Mouse (Mus musculus): ENCODE results near the gene Lekr1. TPM values are rescaled to one million over a fixed set of nuclear protein-coding genes. Genes with fewer than 3 reads are reported as not detected.
A peak's percentile ranks its signal among the peaks of the same experiment; 100 is the strongest.

Lekr1 gene
- polyA plus RNA-seq, 1 experiment from 2014 or later = 4.0 TPM

- Histone ChIP-seq H3K36me3 (ENCODE audit: control insufficient read depth, insufficient read depth, low read length) (no peaks in the 10 kb centered on the region), H3K4me1 (replicated peaks; ENCODE audit: control insufficient read depth, insufficient read depth) (no peaks in the 10 kb centered on the region), H3K27ac (replicated peaks) (no peak overlapping the region), H3K9me3 (ENCODE audit: control insufficient read depth, low read length) (no peaks in the 10 kb centered on the region), H3K4me2 (replicated peaks; ENCODE audit: low read depth) (no peak overlapping the region), H3K27me3 (ENCODE audit: control insufficient read depth, insufficient read depth, low read length) (no peaks in the 10 kb centered on the region), H3K4me3 (ENCODE audit: low read depth, low read length) (no peak overlapping the region), H3K9ac (ENCODE audit: low read length) (no peak overlapping the region)
- ATAC-seq (ENCODE audit: low FRiP score, low TSS enrichment) (no peak), DNase-seq (ENCODE audit: low spot score) (no peak)
- WGBS = 53% methylated on average over 4 of the region's 4 CpGs
- TF ChIP-seq CTCF (IDR thresholded peaks at IDR 0.05; ENCODE audit: low read depth) (no peak), EP300 (optimal IDR thresholded peaks at IDR 0.05) (no peak)
These were observed 177.1 kb downstream of the Lekr1 start for GRCm38 (mm10) chr3:65843185-65843552.

GRCm38 (mm10) chr3:65844302-65844701 is 178.3 kb downstream of the Lekr1 start:
- no peaks in the 10 kb centered on the region for H3K27me3 ChIP-seq (ENCODE audit: control insufficient read depth, insufficient read depth, low read length)
- ATAC-seq (ENCODE audit: low FRiP score, low TSS enrichment) (peak; percentile 32; the same call in 1 of the 2 replicates), DNase-seq (ENCODE audit: low spot score) (no peak)
- H3K4me3 ChIP-seq (ENCODE audit: low read depth, low read length) = no peak overlapping the region
- H3K9me3 ChIP-seq (ENCODE audit: control insufficient read depth, low read length) = no peaks in the 10 kb centered on the region
- no peak overlapping the region for H3K9ac ChIP-seq (ENCODE audit: low read length)
- no peaks in the 10 kb centered on the region for H3K4me1 ChIP-seq (replicated peaks; ENCODE audit: control insufficient read depth, insufficient read depth)
- no peak overlapping the region for H3K27ac ChIP-seq (replicated peaks)
- TF ChIP-seq CTCF (IDR thresholded peaks at IDR 0.05; ENCODE audit: low read depth) (no peak), EP300 (optimal IDR thresholded peaks at IDR 0.05) (no peak)
- WGBS = 73% methylated on average over 10 of the region's 10 CpGs
- no peak overlapping the region for H3K4me2 ChIP-seq (replicated peaks; ENCODE audit: low read depth)
- no peaks in the 10 kb centered on the region for H3K36me3 ChIP-seq (ENCODE audit: control insufficient read depth, insufficient read depth, low read length)

- Histone ChIP-seq H3K27me3 (ENCODE audit: control insufficient read depth, insufficient read depth, low read length) (no peaks in the 10 kb centered on the region), H3K27ac (replicated peaks) (no peak overlapping the region), H3K9ac (ENCODE audit: low read length) (no peak overlapping the region), H3K4me1 (replicated peaks; ENCODE audit: control insufficient read depth, insufficient read depth) (no peaks in the 10 kb centered on the region), H3K36me3 (ENCODE audit: control insufficient read depth, insufficient read depth, low read length) (no peaks in the 10 kb centered on the region), H3K4me2 (replicated peaks; ENCODE audit: low read depth) (no peak overlapping the region), H3K9me3 (ENCODE audit: control insufficient read depth, low read length) (no peaks in the 10 kb centered on the region), H3K4me3 (ENCODE audit: low read depth, low read length) (no peak overlapping the region)
- ATAC-seq (ENCODE audit: low FRiP score, low TSS enrichment) (no peak), DNase-seq (ENCODE audit: low spot score) (no peak)
- WGBS = 54% methylated on average over 8 of the region's 8 CpGs
- TF ChIP-seq CTCF (IDR thresholded peaks at IDR 0.05; ENCODE audit: low read depth) = no peak
- no peak for TF ChIP-seq EP300 (optimal IDR thresholded peaks at IDR 0.05)
These were observed 179.0 kb downstream of the Lekr1 start for GRCm38 (mm10) chr3:65844851-65845552.

GRCm38 (mm10) chr3:65847158-65847787 is 181.2 kb downstream of the Lekr1 start:
- Histone ChIP-seq H3K27me3 (ENCODE audit: control insufficient read depth, insufficient read depth, low read length) (no peaks in the 10 kb centered on the region), H3K9me3 (ENCODE audit: control insufficient read depth, low read length) (no peaks in the 10 kb centered on the region), H3K4me1 (replicated peaks; ENCODE audit: control insufficient read depth, insufficient read depth) (no peaks in the 10 kb centered on the region), H3K4me3 (ENCODE audit: low read depth, low read length) (no peak overlapping the region), H3K27ac (replicated peaks) (no peak overlapping the region), H3K4me2 (replicated peaks; ENCODE audit: low read depth) (no peak overlapping the region), H3K9ac (ENCODE audit: low read length) (no peak overlapping the region), H3K36me3 (ENCODE audit: control insufficient read depth, insufficient read depth, low read length) (no peaks in the 10 kb centered on the region)
- TF ChIP-seq EP300 (optimal IDR thresholded peaks at IDR 0.05) = no peak
- DNase-seq (ENCODE audit: low spot score) = no peak
- no peak for ATAC-seq (ENCODE audit: low FRiP score, low TSS enrichment)
- 82% methylated on average over 4 of the region's 4 CpGs for WGBS

- H3K27ac ChIP-seq (replicated peaks) = no peak overlapping the region
- TF ChIP-seq CTCF (IDR thresholded peaks at IDR 0.05; ENCODE audit: low read depth) (no peak), EP300 (optimal IDR thresholded peaks at IDR 0.05) (no peak)
- 78% methylated on average over 5 of the region's 5 CpGs for WGBS
- peaks cover under 1% of the 10 kb centered on the region; the same call in 1 of the 2 replicates for H3K4me1 ChIP-seq (replicated peaks; ENCODE audit: control insufficient read depth, insufficient read depth)
- no peak for DNase-seq (ENCODE audit: low spot score)
- no peak overlapping the region for H3K4me3 ChIP-seq (ENCODE audit: low read depth, low read length)
- no peak overlapping the region for H3K4me2 ChIP-seq (replicated peaks; ENCODE audit: low read depth)
- H3K27me3 ChIP-seq (ENCODE audit: control insufficient read depth, insufficient read depth, low read length) = no peaks in the 10 kb centered on the region
- no peak for ATAC-seq (ENCODE audit: low FRiP score, low TSS enrichment)
- H3K9me3 ChIP-seq (ENCODE audit: control insufficient read depth, low read length) = no peaks in the 10 kb centered on the region
- H3K9ac ChIP-seq (ENCODE audit: low read length) = no peak overlapping the region
- no peaks in the 10 kb centered on the region for H3K36me3 ChIP-seq (ENCODE audit: control insufficient read depth, insufficient read depth, low read length)
These were observed 187.7 kb downstream of the Lekr1 start for GRCm38 (mm10) chr3:65853746-65854145.

- Histone ChIP-seq H3K36me3 (ENCODE audit: control insufficient read depth, insufficient read depth, low read length) (no peaks in the 10 kb centered on the region), H3K4me1 (replicated peaks; ENCODE audit: control insufficient read depth, insufficient read depth) (peaks cover 3% of the 10 kb centered on the region; the same call in 1 of the 2 replicates), H3K9ac (ENCODE audit: low read length) (no peak overlapping the region), H3K9me3 (ENCODE audit: control insufficient read depth, low read length) (no peaks in the 10 kb centered on the region), H3K4me3 (ENCODE audit: low read depth, low read length) (no peak overlapping the region), H3K27me3 (ENCODE audit: control insufficient read depth, insufficient read depth, low read length) (no peaks in the 10 kb centered on the region), H3K27ac (replicated peaks) (no peak overlapping the region), H3K4me2 (replicated peaks; ENCODE audit: low read depth) (no peak overlapping the region)
- TF ChIP-seq EP300 (optimal IDR thresholded peaks at IDR 0.05) = no peak
- TF ChIP-seq CTCF (IDR thresholded peaks at IDR 0.05; ENCODE audit: low read depth) = no peak
- no peak for ATAC-seq (ENCODE audit: low FRiP score, low TSS enrichment)
- 85% methylated on average over 5 of the region's 5 CpGs for WGBS
- no peak for DNase-seq (ENCODE audit: low spot score)
These were observed 189.5 kb downstream of the Lekr1 start for GRCm38 (mm10) chr3:65855521-65855920.
